Mouse (Mus musculus) heart, embryonic 12.5 days (tissue): Measurements from ENCODE around the gene Myoz1. TPM values are rescaled to one million over a fixed set of nuclear protein-coding genes. Genes with fewer than 3 reads are reported as not detected.

Source experiments
- ATAC-seq: fragments of 200-750 bp; cut with Nextera tagmentation; 2 replicates; pipeline ENCODE4 v1.8.0; 2017; ENCODE audit warnings: moderate TSS enrichment, moderate library complexity; ENCODE audit not compliant: insufficient number of reproducible peaks, low FRiP score
- H3K27ac ChIP-seq: fragments of 300-500 bp; sonication (generic); 2 replicates; pipeline ENCODE4 v1.5.1; 2016; ENCODE audit warnings: mild to moderate bottlenecking, moderate library complexity; ENCODE audit not compliant: poor library complexity, severe bottlenecking
- H3K27me3 ChIP-seq: fragments of 300-500 bp; sonication (generic); replicated peaks from 2 replicates; pipeline ENCODE4 v1.6.1; 2016; ENCODE audit warnings: mild to moderate bottlenecking, moderate library complexity
- H3K36me3 ChIP-seq: fragments of 300-500 bp; sonication (generic); 2 replicates; pipeline ENCODE4 v1.6.1; 2016; ENCODE audit warnings: mild to moderate bottlenecking, moderate library complexity
- H3K4me1 ChIP-seq: fragments of 300-500 bp; sonication (generic); replicated peaks from 2 replicates; pipeline ENCODE4 v1.6.1; 2016; ENCODE audit warnings: mild to moderate bottlenecking
- H3K4me2 ChIP-seq: fragments of 300-500 bp; sonication (generic); 2 replicates; pipeline ENCODE4 v1.6.1; 2016; ENCODE audit warnings: mild to moderate bottlenecking, moderate library complexity
- H3K4me3 ChIP-seq: fragments of 300-500 bp; sonication (generic); 2 replicates; pipeline ENCODE4 v1.5.1; 2016; ENCODE audit warnings: mild to moderate bottlenecking
- H3K9ac ChIP-seq: fragments of 300-500 bp; sonication (generic); 2 replicates; pipeline ENCODE4 v1.6.1; 2016; ENCODE audit warnings: mild to moderate bottlenecking, moderate library complexity
- H3K9me3 ChIP-seq: fragments of 300-500 bp; sonication (generic); replicated peaks from 2 replicates; pipeline ENCODE4 v1.6.1; 2016; ENCODE audit warnings: mild to moderate bottlenecking, moderate library complexity
- WGBS: fragments of 180-500 bp; shearing (Covaris S2); methylation state at CpG from one replicate; pipeline ENCODE4 v1.1.7; 2016; 5-methylcytosine and 5-hydroxymethylcytosine counted together
- polyA plus RNA-seq: library from polyadenylated mRNA; unstranded; fragments of >200 nt; fragmentation: Nextera tagmentation; extraction: Ambion mirVana; gene quantifications from 2 replicates; pipeline ENCODE4 v1.2.1, GENCODE M21; 2016

The Myoz1 gene
- polyA plus RNA-seq, 1 experiment from 2014 or later, result 19.2 TPM

DNA sequence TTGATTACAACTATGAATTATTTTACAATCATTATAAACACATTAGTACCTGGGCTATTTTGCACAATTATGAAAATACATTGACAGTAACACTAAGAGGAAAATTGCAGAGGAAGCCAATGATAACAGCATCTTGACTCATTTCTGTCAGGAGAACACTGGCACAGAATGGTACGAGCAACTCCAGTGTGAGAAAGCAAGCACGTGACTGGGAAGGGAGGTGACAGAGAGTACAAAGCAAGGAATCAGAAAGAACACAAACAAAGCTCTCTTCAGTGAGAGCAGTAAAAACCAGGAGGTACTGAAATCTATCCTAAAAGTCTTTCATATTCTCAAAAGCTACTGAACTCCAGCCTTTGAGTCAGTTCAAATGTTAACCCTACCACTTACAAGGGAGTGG is 39.9 kb downstream of the Myoz1 start:
- Histone ChIP-seq H3K4me1 (peaks cover 15% of the 10 kb centered on the region), H3K4me3 (no peak overlapping the region), H3K27me3 (no peaks in the 10 kb centered on the region), H3K27ac (no peak overlapping the region), H3K9me3 (no peaks in the 10 kb centered on the region), H3K9ac (no peak overlapping the region), H3K36me3 (0 out of 2 replicates have a peak, but pooled peaks cover 5% of the 10 kb centered on the region), H3K4me2 (no peak overlapping the region)
- no peak for ATAC-seq
- WGBS, result 26% methylated on average over 2 of the region's 2 CpGs

DNA sequence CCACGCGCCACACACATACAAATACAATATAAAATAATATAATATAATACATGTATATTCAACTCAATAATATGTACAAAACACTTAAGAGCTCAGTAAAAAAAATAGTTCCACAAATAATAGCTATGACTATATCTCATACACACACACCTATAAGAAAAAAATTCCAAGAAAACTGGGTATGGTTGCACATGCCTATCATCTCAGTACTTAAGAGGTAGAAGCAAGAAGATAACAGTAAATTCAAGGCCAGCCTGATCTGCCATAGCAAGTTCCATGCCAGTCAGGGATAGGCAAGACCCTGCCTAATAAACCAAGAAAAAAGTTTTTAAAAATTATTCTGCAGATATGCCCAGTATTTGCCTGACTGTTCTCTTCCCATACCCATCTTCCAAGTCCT is 41.3 kb downstream of the Myoz1 start:
- Histone ChIP-seq H3K4me1 (peaks cover 19% of the 10 kb centered on the region), H3K4me3 (no peak overlapping the region), H3K4me2 (no peak overlapping the region), H3K27me3 (no peaks in the 10 kb centered on the region), H3K27ac (no peak overlapping the region), H3K9ac (no peak overlapping the region), H3K36me3 (0 out of 2 replicates have a peak, but pooled peaks cover 2% of the 10 kb centered on the region), H3K9me3 (no peaks in the 10 kb centered on the region)
- WGBS, result 91% methylated on average over 2 of the region's 2 CpGs
- ATAC-seq, result no peak

DNA sequence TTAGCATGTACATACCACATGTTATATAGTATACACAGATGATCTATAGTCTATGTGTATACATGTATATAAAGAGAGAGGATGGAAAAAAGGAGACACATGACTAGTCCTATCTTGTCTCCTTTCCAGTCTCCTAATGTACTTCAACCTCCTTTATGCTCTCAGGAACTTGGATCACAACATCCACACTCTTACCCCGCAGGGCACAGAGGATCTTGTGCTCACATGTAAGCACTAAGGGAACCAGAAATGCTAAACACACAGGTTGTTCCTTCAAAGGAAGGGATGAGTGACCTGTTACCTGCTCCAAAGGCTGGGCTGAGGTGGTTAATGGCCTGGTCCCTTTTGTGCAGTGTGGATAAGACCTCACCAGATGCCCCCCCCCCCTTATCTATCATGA is 43.5 kb downstream of the Myoz1 start:
- Histone ChIP-seq H3K9me3 (no peaks in the 10 kb centered on the region), H3K4me2 (no peak overlapping the region), H3K4me1 (peaks cover 21% of the 10 kb centered on the region), H3K27me3 (no peaks in the 10 kb centered on the region), H3K36me3 (no peaks in the 10 kb centered on the region), H3K9ac (no peak overlapping the region), H3K4me3 (no peak overlapping the region), H3K27ac (no peak overlapping the region)
- 87% methylated on average over 1 of the region's 1 CpGs for WGBS
- no peak for ATAC-seq

DNA sequence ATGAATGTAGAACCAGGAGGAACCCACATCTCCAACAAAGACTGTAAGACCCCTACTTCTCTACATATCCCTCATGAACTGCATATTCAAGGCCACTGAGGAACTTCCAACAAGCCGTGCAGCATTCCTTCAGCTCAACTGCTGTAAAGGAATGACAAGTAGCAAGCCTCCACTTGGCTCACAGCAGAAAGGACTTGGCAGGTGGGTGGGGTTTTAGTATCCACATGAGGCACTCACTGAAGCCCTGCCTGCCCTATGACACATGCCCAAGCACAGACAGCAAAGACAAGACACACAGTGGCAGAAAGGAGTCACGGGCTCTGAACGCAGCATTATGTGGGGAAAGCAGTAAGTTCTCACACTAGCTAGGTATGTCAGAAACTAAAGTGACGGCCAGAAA is 46.2 kb downstream of the Myoz1 start:
- peak; percentile 53; the same call in 1 of the 2 replicates for ATAC-seq
- peak overlapping the region; percentile 85 for H3K27ac ChIP-seq
- no peaks in the 10 kb centered on the region for H3K27me3 ChIP-seq
- no peak overlapping the region for H3K9ac ChIP-seq
- H3K4me3 ChIP-seq, result no peak overlapping the region
- H3K9me3 ChIP-seq, result no peaks in the 10 kb centered on the region
- H3K4me2 ChIP-seq, result peak overlapping the region; percentile 38; the same call in 1 of the 2 replicates
- peaks cover 18% of the 10 kb centered on the region for H3K4me1 ChIP-seq
- peaks cover 8% of the 10 kb centered on the region; the same call in 1 of the 2 replicates for H3K36me3 ChIP-seq
- WGBS, result 41% methylated on average over 4 of the region's 4 CpGs

DNA sequence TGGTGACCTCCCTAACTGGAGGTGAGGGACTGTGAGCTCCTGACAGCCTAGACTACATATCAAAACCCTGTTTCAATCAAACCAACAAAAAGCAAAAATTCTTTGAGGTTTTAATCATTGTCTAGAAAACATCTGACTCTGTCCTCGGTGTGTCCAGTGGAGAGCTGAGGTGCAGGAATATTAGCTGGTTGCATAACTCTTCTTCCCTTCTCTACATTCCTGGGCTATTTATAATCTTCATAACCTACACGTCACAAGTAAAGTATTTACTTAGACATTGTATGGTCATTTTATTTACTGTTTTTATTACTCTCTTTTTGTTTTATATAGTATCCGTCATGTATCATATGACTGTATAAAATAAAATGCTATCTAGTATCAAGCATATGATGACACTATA is 46.8 kb downstream of the Myoz1 start:
- Histone ChIP-seq H3K9me3 (no peaks in the 10 kb centered on the region), H3K36me3 (peaks cover 8% of the 10 kb centered on the region; the same call in 1 of the 2 replicates), H3K4me1 (peaks cover 18% of the 10 kb centered on the region), H3K27me3 (no peaks in the 10 kb centered on the region), H3K27ac (peak overlapping the region; percentile 85), H3K4me3 (no peak overlapping the region), H3K9ac (no peak overlapping the region), H3K4me2 (peak overlapping the region; percentile 44)
- 56% methylated on average over 3 of the region's 3 CpGs for WGBS
- ATAC-seq, result no peak

DNA sequence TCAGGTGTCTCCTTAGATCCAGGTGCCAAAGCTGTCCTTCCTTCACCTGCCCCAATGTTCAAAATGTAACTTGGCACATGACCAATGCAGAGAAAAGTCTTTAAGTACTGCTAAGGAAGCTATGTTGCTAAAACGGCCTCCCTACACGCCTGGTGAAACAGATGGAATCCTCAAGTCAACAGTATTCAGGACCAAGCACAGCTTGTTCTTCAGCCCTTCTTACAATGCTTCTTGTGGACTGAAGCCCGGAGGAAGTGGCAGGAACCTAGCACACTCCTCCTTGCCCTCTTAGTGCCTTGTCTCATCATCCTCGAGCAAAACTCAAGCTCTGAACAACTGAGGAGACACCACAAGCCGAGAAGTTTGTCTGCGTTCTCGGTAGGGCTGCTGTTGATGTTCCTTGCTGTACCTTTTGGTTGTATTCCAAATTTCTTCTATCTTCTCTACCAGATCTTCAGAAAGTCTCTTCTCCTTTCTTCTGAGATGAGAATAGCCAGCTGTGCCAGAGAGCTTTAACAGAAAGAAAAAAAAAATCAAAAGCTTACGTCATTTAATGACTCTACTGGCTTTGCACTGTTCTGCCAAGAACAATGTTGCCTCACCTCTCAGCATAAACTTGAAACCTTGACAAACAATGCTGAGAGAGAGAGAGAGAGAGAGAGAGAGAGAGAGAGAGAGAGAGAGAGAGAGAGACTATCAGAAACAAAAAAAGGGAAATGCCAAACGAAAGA is 48.8 kb downstream of the Myoz1 start:
- Histone ChIP-seq H3K4me2 (no peak overlapping the region), H3K27ac (no peak overlapping the region; the same call in 1 of the 2 replicates), H3K9ac (0 out of 2 replicates have a peak overlapping the region, but pooled peaks have one; percentile 20), H3K9me3 (no peaks in the 10 kb centered on the region), H3K4me1 (peaks cover 18% of the 10 kb centered on the region), H3K4me3 (no peak overlapping the region), H3K27me3 (no peaks in the 10 kb centered on the region), H3K36me3 (peaks cover 14% of the 10 kb centered on the region)
- no peak for ATAC-seq
- 71% methylated on average over 9 of the region's 9 CpGs for WGBS

DNA sequence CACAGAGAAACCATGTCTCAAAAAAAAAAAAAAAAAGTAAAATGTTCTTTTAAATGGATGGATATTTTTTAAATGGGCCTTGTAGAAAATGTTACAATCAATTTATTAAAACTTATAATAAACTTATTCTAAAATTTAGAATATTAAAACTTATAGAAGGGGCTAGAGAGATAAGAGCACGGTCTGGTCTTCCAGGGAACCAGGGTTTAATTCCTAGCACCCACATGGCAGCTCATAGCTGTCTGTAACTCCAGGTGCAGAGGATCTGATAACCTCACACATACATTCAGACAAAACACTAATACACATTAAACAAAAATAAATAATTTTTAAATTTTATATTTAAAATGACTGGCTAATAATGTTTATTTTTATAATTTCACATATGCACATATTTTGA is 55.1 kb downstream of the Myoz1 start:
- ATAC-seq, result no peak
- H3K4me3 ChIP-seq, result no peak overlapping the region
- 71% methylated on average over 1 of the region's 1 CpGs for WGBS

DNA sequence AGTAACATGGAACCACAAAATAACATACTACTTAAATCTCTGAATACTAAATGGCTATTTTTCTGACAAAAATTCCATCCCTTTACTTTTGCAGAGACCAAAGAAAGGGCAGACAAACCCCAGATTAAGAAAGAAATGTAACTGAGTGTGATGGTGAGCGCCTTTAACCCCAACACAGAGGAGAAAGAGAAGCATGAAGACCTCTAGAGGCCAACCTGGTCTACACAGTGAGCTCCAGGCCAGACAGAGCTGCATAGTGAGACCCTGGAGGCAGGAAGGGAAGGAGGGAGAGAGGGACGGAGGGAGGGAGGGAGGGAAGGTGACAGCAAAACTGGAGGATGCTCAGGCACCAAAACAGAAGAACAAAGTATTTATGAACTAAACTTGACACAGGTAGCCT is 56.1 kb downstream of the Myoz1 start:
- Histone ChIP-seq H3K27ac (0 out of 2 replicates have a peak overlapping the region, but pooled peaks have one; percentile 34), H3K27me3 (no peaks in the 10 kb centered on the region), H3K36me3 (peaks cover 6% of the 10 kb centered on the region; the same call in 1 of the 2 replicates), H3K4me1 (peaks cover 18% of the 10 kb centered on the region), H3K9me3 (no peaks in the 10 kb centered on the region), H3K9ac (no peak overlapping the region), H3K4me2 (no peak overlapping the region), H3K4me3 (no peak overlapping the region)
- WGBS, result 54% methylated on average over 2 of the region's 2 CpGs
- no peak for ATAC-seq

More for the DNA sequence above, 55.1 kb downstream of the Myoz1 start:
- H3K27ac ChIP-seq, result no peak overlapping the region
- peaks cover 8% of the 10 kb centered on the region; the same call in 1 of the 2 replicates for H3K36me3 ChIP-seq
- H3K27me3 ChIP-seq, result no peaks in the 10 kb centered on the region
- peaks cover 10% of the 10 kb centered on the region for H3K4me1 ChIP-seq
- H3K4me2 ChIP-seq, result no peak overlapping the region
- H3K9me3 ChIP-seq, result no peaks in the 10 kb centered on the region
- no peak overlapping the region for H3K9ac ChIP-seq

DNA sequence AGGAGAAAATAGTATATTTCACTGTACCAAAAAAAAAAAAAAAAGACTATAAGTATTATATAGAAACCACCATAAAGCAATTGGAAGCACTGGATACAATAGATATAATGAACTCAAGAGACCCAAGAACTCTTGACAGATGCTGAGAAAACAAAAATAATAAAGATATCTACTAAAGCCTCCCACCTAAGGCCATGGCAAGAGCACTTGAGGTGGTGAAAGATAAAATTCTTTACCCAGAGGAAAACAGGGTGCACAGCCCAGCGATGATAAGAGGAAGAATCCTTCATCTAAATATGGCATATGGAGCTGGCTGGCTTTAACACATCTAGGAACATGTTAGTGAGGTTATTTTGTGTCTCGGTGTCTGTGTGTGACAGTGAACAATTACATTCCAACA is 56.8 kb downstream of the Myoz1 start:
- H3K4me2 ChIP-seq, result no peak overlapping the region; the same call in 1 of the 2 replicates
- H3K9me3 ChIP-seq, result no peaks in the 10 kb centered on the region
- peaks cover 20% of the 10 kb centered on the region for H3K4me1 ChIP-seq
- peaks cover 6% of the 10 kb centered on the region; the same call in 1 of the 2 replicates for H3K36me3 ChIP-seq
- no peak overlapping the region for H3K9ac ChIP-seq
- no peaks in the 10 kb centered on the region for H3K27me3 ChIP-seq
- 17% methylated on average over 2 of the region's 2 CpGs for WGBS
- no peak overlapping the region for H3K4me3 ChIP-seq
- H3K27ac ChIP-seq, result 0 out of 2 replicates have a peak overlapping the region, but pooled peaks have one; percentile 33
- no peak for ATAC-seq
